Mouse (Mus musculus) forebrain, embryonic 14.5 days (tissue): ENCODE results near the gene Nipsnap2. TPM values are rescaled to one million over a fixed set of nuclear protein-coding genes. Genes with fewer than 3 reads are reported as not detected.

ENCODE experiments used
- ATAC-seq: fragments of 200-750 bp; cut with Nextera tagmentation; 2 replicates; pipeline ENCODE4 v1.8.0; 2017; ENCODE audit warnings: mild to moderate bottlenecking, moderate library complexity
- DNase-seq: peaks from one replicate; pipeline ENCODE4 v3.0.0-alpha.2; 2015; ENCODE audit warnings: low spot score
- H3K27ac ChIP-seq: fragments of 300-500 bp; sonication (generic); 2 replicates; pipeline ENCODE4 v1.5.1; 2014; ENCODE audit warnings: low read depth, mild to moderate bottlenecking, control low read depth, low read length, moderate library complexity
- H3K27me3 ChIP-seq: fragments of 300-500 bp; sonication (generic); replicated peaks from 2 replicates; pipeline ENCODE4 v1.6.1; 2014; ENCODE audit warnings: low read length, control low read depth, mixed read lengths; ENCODE audit not compliant: control insufficient read depth, insufficient read depth
- H3K36me3 ChIP-seq: fragments of 300-500 bp; sonication (generic); 2 replicates; pipeline ENCODE4 v1.6.1; 2014; ENCODE audit warnings: low read length, control low read depth; ENCODE audit not compliant: control insufficient read depth, insufficient read depth
- H3K4me1 ChIP-seq: fragments of 300-500 bp; sonication (generic); 2 replicates; pipeline ENCODE4 v1.6.1; 2014; ENCODE audit warnings: antibody characterized with exemption, low read length, control low read depth; ENCODE audit not compliant: control insufficient read depth, insufficient read depth
- H3K4me2 ChIP-seq: fragments of 300-500 bp; sonication (generic); 2 replicates; pipeline ENCODE4 v1.6.1; 2014; ENCODE audit warnings: mild to moderate bottlenecking, control low read depth, low read length
- H3K4me3 ChIP-seq: fragments of 300-500 bp; sonication (generic); 2 replicates; pipeline ENCODE4 v1.5.1; 2014; ENCODE audit warnings: low read depth, low read length, control low read depth
- H3K9ac ChIP-seq: fragments of 300-500 bp; sonication (generic); 2 replicates; pipeline ENCODE4 v1.6.1; 2014; ENCODE audit warnings: mild to moderate bottlenecking, low read length, control low read depth, moderate library complexity
- H3K9me3 ChIP-seq: fragments of 300-500 bp; sonication (generic); replicated peaks from 2 replicates; pipeline ENCODE4 v1.6.1; 2016; ENCODE audit warnings: low read length, control low read depth, mixed read lengths; ENCODE audit not compliant: control insufficient read depth
- WGBS: fragments of 180-500 bp; shearing (Covaris S2); extraction: QIAGEN DNeasy Blood & Tissue Kit; methylation state at CpG from one replicate; pipeline ENCODE4 v1.1.7; 2014; 5-methylcytosine and 5-hydroxymethylcytosine counted together
- polyA plus RNA-seq: library from polyadenylated mRNA; unstranded; fragments of >200 nt; fragmentation: Nextera tagmentation; extraction: Ambion mirVana; gene quantifications from 2 replicates; pipeline ENCODE4 v1.2.1, GENCODE M21; 2014

Nipsnap2 gene
- polyA plus RNA-seq, 1 experiment from 2014 or later, result 78.9 TPM

GRCm38 (mm10) chr5:129717016-129717415, 7.8 kb upstream of the Nipsnap2 start:
- WGBS, result 91% methylated on average over 9 of the region's 9 CpGs
- Histone ChIP-seq H3K27me3 (no peaks in the 10 kb centered on the region), H3K4me1 (peaks cover 3% of the 10 kb centered on the region; the same call in 1 of the 2 replicates), H3K4me3 (no peak overlapping the region), H3K36me3 (peaks cover 34% of the 10 kb centered on the region), H3K9me3 (no peaks in the 10 kb centered on the region), H3K4me2 (no peak overlapping the region), H3K9ac (no peak overlapping the region), H3K27ac (no peak overlapping the region)
- no peak for DNase-seq
- ATAC-seq, result no peak

- no peak for ATAC-seq
- H3K9ac ChIP-seq, result no peak overlapping the region
- H3K27me3 ChIP-seq, result no peaks in the 10 kb centered on the region
- WGBS, result 89% methylated on average over 3 of the region's 3 CpGs
- peaks cover 3% of the 10 kb centered on the region; the same call in 1 of the 2 replicates for H3K4me1 ChIP-seq
- H3K27ac ChIP-seq, result no peak overlapping the region
- H3K9me3 ChIP-seq, result no peaks in the 10 kb centered on the region
- H3K36me3 ChIP-seq, result peaks cover 34% of the 10 kb centered on the region
- DNase-seq, result no peak
- H3K4me3 ChIP-seq, result no peak overlapping the region
- no peak overlapping the region for H3K4me2 ChIP-seq
These were observed 4.7 kb upstream of the Nipsnap2 start for GRCm38 (mm10) chr5:129720176-129720575.

GRCm38 (mm10) chr5:129724268-129724667, 595 bp upstream of the Nipsnap2 start:
- no peaks in the 10 kb centered on the region for H3K9me3 ChIP-seq
- H3K4me3 ChIP-seq, result peak overlapping the region; percentile 84
- peaks cover 8% of the 10 kb centered on the region for H3K36me3 ChIP-seq
- no peaks in the 10 kb centered on the region for H3K27me3 ChIP-seq
- peaks cover 8% of the 10 kb centered on the region for H3K4me1 ChIP-seq
- WGBS, result 52% methylated on average over 4 of the region's 4 CpGs
- DNase-seq (no peak), ATAC-seq (no peak)
- H3K4me2 ChIP-seq, result peak overlapping the region; percentile 48
- H3K27ac ChIP-seq, result no peak overlapping the region
- H3K9ac ChIP-seq, result no peak overlapping the region; the same call in 1 of the 2 replicates

GRCm38 (mm10) chr5:129725774-129726392, 1.0 kb downstream of the Nipsnap2 start:
- H3K4me1 ChIP-seq, result peaks cover 8% of the 10 kb centered on the region
- ATAC-seq (no peak), DNase-seq (peak; percentile 3)
- 16% methylated on average over 7 of the region's 7 CpGs for WGBS
- H3K4me3 ChIP-seq, result peak overlapping the region; percentile 84
- peak overlapping the region; percentile 48 for H3K4me2 ChIP-seq
- H3K9me3 ChIP-seq, result no peaks in the 10 kb centered on the region
- H3K27ac ChIP-seq, result no peak overlapping the region
- H3K27me3 ChIP-seq, result no peaks in the 10 kb centered on the region
- no peaks in the 10 kb centered on the region for H3K36me3 ChIP-seq
- peak overlapping the region; percentile 94 for H3K9ac ChIP-seq

- 91% methylated on average over 3 of the region's 3 CpGs for WGBS
These were observed 1.9 kb downstream of the Nipsnap2 start for GRCm38 (mm10) chr5:129726784-129727183.

GRCm38 (mm10) chr5:129729286-129729685, 4.4 kb downstream of the Nipsnap2 start:
- Histone ChIP-seq H3K36me3 (no peaks in the 10 kb centered on the region), H3K27ac (no peak overlapping the region), H3K9ac (no peak overlapping the region), H3K4me3 (no peak overlapping the region), H3K9me3 (no peaks in the 10 kb centered on the region), H3K4me1 (peaks cover 8% of the 10 kb centered on the region), H3K4me2 (no peak overlapping the region), H3K27me3 (no peaks in the 10 kb centered on the region)
- DNase-seq (no peak), ATAC-seq (no peak)
- WGBS, result 75% methylated on average over 11 of the region's 11 CpGs

More at GRCm38 (mm10) chr5:129726784-129727183, 1.9 kb downstream of the Nipsnap2 start:
- H3K9me3 ChIP-seq, result no peaks in the 10 kb centered on the region
- no peaks in the 10 kb centered on the region for H3K36me3 ChIP-seq
- H3K4me3 ChIP-seq, result no peak overlapping the region
- no peak for DNase-seq
- no peak overlapping the region for H3K27ac ChIP-seq
- peaks cover 8% of the 10 kb centered on the region for H3K4me1 ChIP-seq
- no peak overlapping the region for H3K9ac ChIP-seq
- no peak for ATAC-seq
- no peaks in the 10 kb centered on the region for H3K27me3 ChIP-seq
- no peak overlapping the region for H3K4me2 ChIP-seq

GRCm38 (mm10) chr5:129730344-129730743, 5.5 kb downstream of the Nipsnap2 start:
- Histone ChIP-seq H3K36me3 (no peaks in the 10 kb centered on the region), H3K27me3 (no peaks in the 10 kb centered on the region), H3K4me2 (no peak overlapping the region), H3K27ac (no peak overlapping the region), H3K4me1 (peaks cover 8% of the 10 kb centered on the region), H3K9ac (no peak overlapping the region; the same call in 1 of the 2 replicates), H3K9me3 (no peaks in the 10 kb centered on the region), H3K4me3 (no peak overlapping the region)
- ATAC-seq (no peak), DNase-seq (no peak)
- WGBS, result 87% methylated on average over 11 of the region's 11 CpGs

- 90% methylated on average over 5 of the region's 5 CpGs for WGBS
- Histone ChIP-seq H3K27ac (no peak overlapping the region), H3K9me3 (no peaks in the 10 kb centered on the region), H3K4me3 (no peak overlapping the region), H3K4me2 (no peak overlapping the region), H3K9ac (no peak overlapping the region), H3K4me1 (peaks cover 5% of the 10 kb centered on the region), H3K36me3 (no peaks in the 10 kb centered on the region), H3K27me3 (no peaks in the 10 kb centered on the region)
- ATAC-seq (no peak), DNase-seq (no peak)
These were observed 6.2 kb downstream of the Nipsnap2 start for GRCm38 (mm10) chr5:129731021-129731420.

GRCm38 (mm10) chr5:129740976-129741375, 16.1 kb downstream of the Nipsnap2 start:
- Histone ChIP-seq H3K4me2 (no peak overlapping the region), H3K36me3 (peaks cover 21% of the 10 kb centered on the region), H3K4me1 (no peaks in the 10 kb centered on the region), H3K9ac (no peak overlapping the region), H3K27ac (no peak overlapping the region), H3K9me3 (no peaks in the 10 kb centered on the region), H3K27me3 (no peaks in the 10 kb centered on the region), H3K4me3 (no peak overlapping the region)
- ATAC-seq, result no peak
- WGBS, result 100% methylated on average over 1 of the region's 1 CpGs
- DNase-seq, result peak; percentile 59
